Mouse (Mus musculus) spleen, postnatal 36 days (tissue): ENCODE results near the gene Mypop.
A peak's percentile ranks its signal among the peaks of the same experiment; 100 is the strongest.

Experiments used
- DNase-seq, 2 experiments: peaks; one replicate each; pipeline ENCODE4 v3.0.0; 2022; ENCODE audit warnings: low spot score in 2 of 2, mixed read lengths in 1 of 2

The Mypop gene

GRCm38 (mm10) chr7:18989995-18990394, 1.1 kb upstream of the Mypop start:
- no peak for DNase-seq

GRCm38 (mm10) chr7:18991660-18992293, 732 bp downstream of the Mypop start:
- DNase-seq = peak in 1 of 2 experiments; percentile 27

- DNase-seq = no peak
These were observed 1.2 kb downstream of the Mypop start for GRCm38 (mm10) chr7:18992294-18992675.

GRCm38 (mm10) chr7:18993036-18993435, 2.0 kb downstream of the Mypop start:
- DNase-seq = no peak

GRCm38 (mm10) chr7:18998835-18999234, 7.8 kb downstream of the Mypop start:
- DNase-seq = no peak

- DNase-seq = no peak
These were observed 9.4 kb downstream of the Mypop start for GRCm38 (mm10) chr7:19000421-19000820.

- peak; percentile 92 to 93 for DNase-seq
These were observed 10.2 kb downstream of the Mypop start for GRCm38 (mm10) chr7:19001066-19001806.

- no peak for DNase-seq
These were observed 10.7 kb downstream of the Mypop start for GRCm38 (mm10) chr7:19001807-19002085.

GRCm38 (mm10) chr7:19002115-19002514, 11.1 kb downstream of the Mypop start:
- no peak for DNase-seq

GRCm38 (mm10) chr7:19002848-19003498, 11.9 kb downstream of the Mypop start:
- DNase-seq = peak; percentile 76 to 81

- DNase-seq = peak; percentile 92 to 94
These were observed 13.0 kb downstream of the Mypop start, which contains the start of gene Irf2bp1 for GRCm38 (mm10) chr7:19003902-19004630. Irf2bp1 (plus strand) TSS chr7:19004044.

GRCm38 (mm10) chr7:19004631-19005079, 13.6 kb downstream of the Mypop start:
- DNase-seq = no peak

GRCm38 (mm10) chr7:19005417-19006121, 14.5 kb downstream of the Mypop start:
- DNase-seq = no peak

- peak; percentile 73 to 82 for DNase-seq
These were observed 15.4 kb downstream of the Mypop start for GRCm38 (mm10) chr7:19006476-19006875.

GRCm38 (mm10) chr7:19007026-19007977, 16.3 kb downstream of the Mypop start:
- DNase-seq = no peak

GRCm38 (mm10) chr7:19010581-19010980, 19.5 kb downstream of the Mypop start:
- no peak for DNase-seq

GRCm38 (mm10) chr7:19012025-19012621, 21.1 kb downstream of the Mypop start:
- no peak for DNase-seq

GRCm38 (mm10) chr7:19012882-19013281, 21.8 kb downstream of the Mypop start:
- no peak for DNase-seq

GRCm38 (mm10) chr7:19014452-19014851, 23.4 kb downstream of the Mypop start:
- no peak for DNase-seq

GRCm38 (mm10) chr7:19016042-19016441, 25.0 kb downstream of the Mypop start:
- no peak for DNase-seq
